Mouse (Mus musculus): ENCODE results near the gene Fbll1. TPM values are rescaled to one million over a fixed set of nuclear protein-coding genes. Genes with fewer than 3 reads are reported as not detected.

The Fbll1 gene
- total and polyA plus RNA-seq, 2 experiments, result not detected

- no peaks in the 10 kb centered on the region for H3K27me3 ChIP-seq (ENCODE audit: control insufficient read depth, insufficient read depth, low read length)
- no peak for DNase-seq (ENCODE audit: extremely low read depth, low read depth, low spot score)
- H3K9ac ChIP-seq (ENCODE audit: low read depth, low read length), result no peak overlapping the region
- peaks cover 9% of the 10 kb centered on the region for H3K4me1 ChIP-seq (ENCODE audit: control insufficient read depth, insufficient read depth, low read length)
- H3K27ac ChIP-seq (replicated peaks; ENCODE audit: insufficient read depth, low read depth, low read length), result no peak overlapping the region
- no peak for TF ChIP-seq POLR2A (IDR thresholded peaks at IDR 0.05; ENCODE audit: extremely low read depth, insufficient read depth, low read length)
- TF ChIP-seq CTCF (IDR thresholded peaks at IDR 0.05; ENCODE audit: low read depth, low read length), result no peak
- no peak overlapping the region for H3K4me3 ChIP-seq (ENCODE audit: insufficient read depth, low read depth, low read length)
- H3K36me3 ChIP-seq (ENCODE audit: control insufficient read depth, insufficient read depth, low read length), result no peaks in the 10 kb centered on the region
- peaks cover 15% of the 10 kb centered on the region; the same call in 1 of the 2 replicates for H3K79me2 ChIP-seq (ENCODE audit: control insufficient read depth, insufficient read depth, low read length)
- 87% methylated on average over 5 of the region's 5 CpGs for WGBS
These were observed 31.8 kb downstream of the Fbll1 start for GRCm38 (mm10) chr11:35766845-35767244.

- H3K27ac ChIP-seq (replicated peaks; ENCODE audit: insufficient read depth, low read depth, low read length), result no peak overlapping the region
- WGBS, result 91% methylated on average over 4 of the region's 4 CpGs
- H3K9ac ChIP-seq (ENCODE audit: low read depth, low read length), result no peak overlapping the region
These were observed 38.1 kb downstream of the Fbll1 start for GRCm38 (mm10) chr11:35760627-35761003.

DNA sequence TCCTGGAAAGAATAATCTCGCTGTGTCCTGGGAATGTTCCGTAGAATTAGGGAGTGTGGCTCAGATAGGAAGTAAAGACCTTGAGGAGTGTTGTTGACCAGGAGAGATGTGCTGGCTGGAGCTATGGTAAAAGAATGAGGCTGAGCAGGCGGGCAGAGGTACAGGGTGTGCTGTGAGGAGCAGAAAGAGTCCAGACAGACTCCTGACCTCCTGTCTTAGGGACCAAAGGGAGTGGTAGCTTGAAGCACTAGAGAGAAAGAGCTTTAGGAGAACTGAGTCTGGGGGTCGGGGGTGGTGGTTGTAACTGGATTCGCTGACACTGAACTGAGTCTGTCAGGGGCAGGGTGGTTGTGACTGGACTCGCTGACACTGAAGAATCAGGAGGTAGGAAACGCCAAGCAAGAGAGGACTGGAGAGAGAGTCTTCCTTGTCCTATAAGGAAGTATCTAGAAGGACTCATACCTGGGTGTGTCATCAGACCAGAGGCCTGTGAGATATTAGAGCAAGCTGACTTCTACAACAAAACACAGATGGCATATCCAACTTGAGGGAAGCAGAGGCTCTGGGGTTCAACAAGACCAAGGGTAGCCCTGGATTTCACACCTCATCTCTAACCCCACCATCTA is 38.6 kb downstream of the Fbll1 start:
- Histone ChIP-seq H3K27ac (replicated peaks; ENCODE audit: insufficient read depth, low read depth, low read length) (no peak overlapping the region), H3K4me1 (ENCODE audit: control insufficient read depth, insufficient read depth, low read length) (no peaks in the 10 kb centered on the region), H3K79me2 (ENCODE audit: control insufficient read depth, insufficient read depth, low read length) (no peaks in the 10 kb centered on the region), H3K4me3 (ENCODE audit: insufficient read depth, low read depth, low read length) (no peak overlapping the region), H3K9ac (ENCODE audit: low read depth, low read length) (no peak overlapping the region), H3K27me3 (ENCODE audit: control insufficient read depth, insufficient read depth, low read length) (no peaks in the 10 kb centered on the region), H3K36me3 (ENCODE audit: control insufficient read depth, insufficient read depth, low read length) (no peaks in the 10 kb centered on the region)
- DNase-seq (ENCODE audit: extremely low read depth, low read depth, low spot score), result no peak
- 83% methylated on average over 7 of the region's 7 CpGs for WGBS
- no peak for TF ChIP-seq POLR2A (IDR thresholded peaks at IDR 0.05; ENCODE audit: extremely low read depth, insufficient read depth, low read length)
- TF ChIP-seq CTCF (IDR thresholded peaks at IDR 0.05; ENCODE audit: low read depth, low read length), result no peak

More at GRCm38 (mm10) chr11:35760627-35761003, 38.1 kb downstream of the Fbll1 start:
- Histone ChIP-seq H3K36me3 (ENCODE audit: control insufficient read depth, insufficient read depth, low read length) (no peaks in the 10 kb centered on the region), H3K4me3 (ENCODE audit: insufficient read depth, low read depth, low read length) (no peak overlapping the region), H3K27me3 (ENCODE audit: control insufficient read depth, insufficient read depth, low read length) (no peaks in the 10 kb centered on the region), H3K79me2 (ENCODE audit: control insufficient read depth, insufficient read depth, low read length) (no peaks in the 10 kb centered on the region), H3K4me1 (ENCODE audit: control insufficient read depth, insufficient read depth, low read length) (no peaks in the 10 kb centered on the region)
- TF ChIP-seq CTCF (IDR thresholded peaks at IDR 0.05; ENCODE audit: low read depth, low read length), result no peak
- no peak for TF ChIP-seq POLR2A (IDR thresholded peaks at IDR 0.05; ENCODE audit: extremely low read depth, insufficient read depth, low read length)
- no peak for DNase-seq (ENCODE audit: extremely low read depth, low read depth, low spot score)

GRCm38 (mm10) chr11:35756411-35757303 is 42.0 kb downstream of the Fbll1 start:
- Histone ChIP-seq H3K9ac (ENCODE audit: low read depth, low read length) (no peak overlapping the region), H3K27ac (replicated peaks; ENCODE audit: insufficient read depth, low read depth, low read length) (no peak overlapping the region), H3K79me2 (ENCODE audit: control insufficient read depth, insufficient read depth, low read length) (no peaks in the 10 kb centered on the region), H3K36me3 (ENCODE audit: control insufficient read depth, insufficient read depth, low read length) (no peaks in the 10 kb centered on the region), H3K4me1 (ENCODE audit: control insufficient read depth, insufficient read depth, low read length) (no peaks in the 10 kb centered on the region), H3K4me3 (ENCODE audit: insufficient read depth, low read depth, low read length) (no peak overlapping the region), H3K27me3 (ENCODE audit: control insufficient read depth, insufficient read depth, low read length) (no peaks in the 10 kb centered on the region)
- no peak for DNase-seq (ENCODE audit: extremely low read depth, low read depth, low spot score)
- 90% methylated on average over 11 of the region's 11 CpGs for WGBS
- no peak for TF ChIP-seq CTCF (IDR thresholded peaks at IDR 0.05; ENCODE audit: low read depth, low read length)
- no peak for TF ChIP-seq POLR2A (IDR thresholded peaks at IDR 0.05; ENCODE audit: extremely low read depth, insufficient read depth, low read length)

DNA sequence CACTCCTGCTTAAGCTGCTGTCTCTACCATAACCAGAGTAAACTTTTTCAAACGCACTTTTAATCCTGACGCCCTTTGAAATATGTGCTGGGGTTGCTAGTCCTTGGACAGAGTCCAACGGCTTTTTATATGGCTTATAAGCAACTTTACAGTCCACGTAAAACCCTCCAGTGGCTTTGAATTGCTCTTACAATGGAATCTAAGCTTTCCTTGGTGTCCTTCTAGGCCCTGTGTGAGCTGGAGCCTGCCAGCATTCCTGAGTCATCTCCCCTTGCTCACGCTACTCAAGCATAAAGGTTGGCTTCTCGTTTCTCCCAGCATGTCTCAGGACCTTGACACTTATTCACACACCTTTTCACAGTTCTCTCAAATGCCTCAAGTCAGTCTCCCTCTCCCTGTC is 43.1 kb downstream of the Fbll1 start:
- Histone ChIP-seq H3K79me2 (ENCODE audit: control insufficient read depth, insufficient read depth, low read length) (no peaks in the 10 kb centered on the region), H3K4me1 (ENCODE audit: control insufficient read depth, insufficient read depth, low read length) (0 out of 2 replicates have a peak, but pooled peaks cover 3% of the 10 kb centered on the region), H3K36me3 (ENCODE audit: control insufficient read depth, insufficient read depth, low read length) (no peaks in the 10 kb centered on the region), H3K9ac (ENCODE audit: low read depth, low read length) (no peak overlapping the region), H3K4me3 (ENCODE audit: insufficient read depth, low read depth, low read length) (no peak overlapping the region), H3K27me3 (ENCODE audit: control insufficient read depth, insufficient read depth, low read length) (no peaks in the 10 kb centered on the region), H3K27ac (replicated peaks; ENCODE audit: insufficient read depth, low read depth, low read length) (no peak overlapping the region)
- no peak for DNase-seq (ENCODE audit: extremely low read depth, low read depth, low spot score)
- no peak for TF ChIP-seq POLR2A (IDR thresholded peaks at IDR 0.05; ENCODE audit: extremely low read depth, insufficient read depth, low read length)
- no peak for TF ChIP-seq CTCF (IDR thresholded peaks at IDR 0.05; ENCODE audit: low read depth, low read length)
- 76% methylated on average over 6 of the region's 6 CpGs for WGBS

Measured in liver, adult 2 months (tissue).